Mouse (Mus musculus): Measurements from ENCODE around the gene Apc2.

Apc2 gene

DNA sequence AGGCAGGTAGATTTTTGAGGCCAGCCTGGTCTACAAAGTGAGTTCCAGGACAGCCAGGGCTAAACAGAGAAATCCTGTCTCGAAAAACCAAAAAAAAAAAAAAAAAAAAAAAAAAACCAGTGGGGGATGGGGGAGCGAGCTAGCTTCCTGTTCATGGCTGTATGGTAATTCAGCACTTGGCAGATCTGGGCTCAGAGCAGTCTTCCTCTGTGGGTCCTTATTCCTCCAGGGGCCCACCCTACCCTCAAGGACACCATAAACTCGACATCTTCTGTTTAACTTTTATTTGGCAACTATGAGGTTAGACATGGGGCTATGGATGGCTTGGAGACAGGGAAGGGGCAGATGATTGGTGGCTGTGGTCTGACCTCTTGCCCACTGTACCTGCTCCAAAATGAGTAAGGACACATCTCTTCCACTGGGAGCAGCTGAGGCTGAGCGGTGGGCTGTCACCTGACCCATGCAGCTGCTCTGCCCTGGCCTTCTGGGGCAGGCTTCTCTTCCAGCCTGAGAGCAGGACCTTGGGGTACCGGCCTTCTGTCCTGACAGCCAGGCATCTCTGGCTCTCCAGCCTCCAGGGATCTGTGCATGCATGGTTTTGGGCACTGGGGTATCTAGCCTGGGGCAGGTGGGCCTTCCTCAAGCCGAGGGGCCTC is 25.4 kb downstream of the Apc2 start:
- no peak for DNase-seq (ENCODE audit: low read depth, low spot score)

DNA sequence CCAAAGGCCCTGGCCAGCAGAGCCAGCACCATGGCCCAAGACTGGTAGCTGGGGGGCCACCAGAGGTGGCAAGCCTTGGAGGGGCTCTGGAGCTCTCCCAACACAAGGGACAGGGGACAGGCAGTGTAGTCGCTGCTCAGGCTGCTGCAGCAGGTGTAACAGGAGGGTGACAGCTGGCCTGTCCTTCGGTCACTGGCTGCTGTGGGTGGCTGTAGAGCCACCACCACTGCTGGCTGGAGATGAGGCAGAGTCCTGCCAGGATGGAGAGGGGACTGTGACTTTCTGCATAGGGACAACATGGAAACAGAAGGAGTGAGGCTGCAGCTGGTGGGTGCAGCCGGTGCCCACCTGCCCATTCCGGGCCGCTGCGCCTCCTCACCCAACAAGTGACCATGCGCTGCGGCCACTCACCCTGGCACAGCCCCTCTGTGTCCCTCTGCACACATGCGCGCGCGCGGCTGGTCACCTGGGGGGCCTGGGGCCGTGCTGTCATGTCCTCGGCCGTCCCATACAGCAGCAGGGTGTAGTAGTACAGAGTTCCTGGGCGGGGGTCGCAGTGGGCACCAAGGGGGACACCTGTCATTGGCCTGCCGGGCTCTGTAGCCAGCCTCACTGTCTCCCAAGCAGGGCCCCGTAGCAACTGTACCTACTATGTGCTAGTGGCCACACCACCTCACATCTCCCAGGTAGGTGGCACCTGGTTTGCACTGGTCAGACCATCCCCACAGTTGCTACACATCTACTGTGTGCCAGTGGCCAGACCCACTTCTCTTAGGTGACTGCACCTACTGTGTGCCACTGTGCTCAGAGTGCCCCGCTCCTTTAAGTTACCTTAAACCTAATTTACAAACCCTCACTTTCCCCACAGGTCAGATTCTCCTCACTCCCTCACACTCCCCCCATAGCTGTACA is 26.1 kb downstream of the Apc2 start:
- DNase-seq (ENCODE audit: low read depth, low spot score): no peak

DNA sequence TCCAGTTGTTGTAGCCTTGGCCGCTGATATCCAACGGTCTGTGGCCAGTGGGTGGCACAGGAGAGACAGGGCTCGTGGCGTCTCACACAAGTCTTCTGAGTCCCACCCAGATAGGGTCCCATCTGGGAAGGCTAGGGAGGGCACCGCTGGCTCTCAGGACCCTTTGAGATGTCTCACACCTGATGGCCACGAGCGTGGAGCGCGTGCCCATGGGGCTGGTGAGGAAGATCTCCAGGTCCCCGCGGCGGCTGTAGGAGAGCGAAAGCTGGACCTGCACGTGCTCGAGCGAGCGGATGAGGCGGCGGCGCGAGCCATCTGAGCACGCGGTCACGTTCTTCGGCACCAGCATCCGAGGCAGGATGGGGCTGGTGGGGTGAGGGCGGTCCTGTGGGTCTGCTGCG is 27.0 kb downstream of the Apc2 start:
- no peak for DNase-seq (ENCODE audit: low read depth, low spot score)

DNA sequence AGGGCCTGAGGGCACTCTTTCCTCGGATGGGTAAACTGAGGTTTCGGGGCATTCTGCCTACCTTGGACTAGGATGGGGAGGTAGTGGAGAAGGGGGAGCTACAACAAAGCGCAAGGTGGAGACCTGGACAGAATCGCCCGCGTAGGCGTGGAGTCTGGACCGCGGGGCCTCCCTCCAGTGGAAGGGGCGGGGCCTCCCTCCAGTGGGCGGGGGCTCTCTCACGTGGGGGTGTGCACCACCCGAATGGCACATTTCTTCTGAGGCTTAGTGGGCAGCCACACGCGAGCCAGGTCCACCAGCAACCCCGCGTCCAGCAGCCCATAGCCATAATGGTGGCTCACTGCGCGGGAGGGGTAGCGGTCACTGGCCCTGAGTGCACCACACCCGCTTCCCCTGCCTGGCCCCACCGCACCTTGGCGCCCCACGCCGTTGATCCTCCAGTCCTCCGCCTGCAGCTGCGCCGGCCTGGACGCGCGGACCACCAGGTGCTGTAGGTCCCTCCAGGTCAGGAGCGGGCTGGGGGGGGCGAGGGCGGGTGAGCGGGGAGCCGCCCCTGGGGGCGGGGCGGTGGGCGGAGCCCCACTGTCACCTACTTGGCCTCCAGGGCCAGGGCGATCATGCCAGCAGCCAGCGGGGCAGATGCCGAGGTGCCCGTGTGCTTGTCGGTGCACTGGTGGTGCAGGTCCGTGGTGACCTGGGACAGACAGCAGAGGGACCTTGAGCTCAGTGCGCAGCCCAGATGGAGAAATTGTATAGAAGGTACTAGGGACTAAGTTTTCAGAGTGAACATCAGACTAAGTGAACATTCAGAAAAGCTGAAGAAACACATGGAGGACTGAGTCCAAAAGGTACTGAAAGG is 27.7 kb downstream of the Apc2 start:
- DNase-seq (ENCODE audit: low read depth, low spot score): peak; percentile 62

DNA sequence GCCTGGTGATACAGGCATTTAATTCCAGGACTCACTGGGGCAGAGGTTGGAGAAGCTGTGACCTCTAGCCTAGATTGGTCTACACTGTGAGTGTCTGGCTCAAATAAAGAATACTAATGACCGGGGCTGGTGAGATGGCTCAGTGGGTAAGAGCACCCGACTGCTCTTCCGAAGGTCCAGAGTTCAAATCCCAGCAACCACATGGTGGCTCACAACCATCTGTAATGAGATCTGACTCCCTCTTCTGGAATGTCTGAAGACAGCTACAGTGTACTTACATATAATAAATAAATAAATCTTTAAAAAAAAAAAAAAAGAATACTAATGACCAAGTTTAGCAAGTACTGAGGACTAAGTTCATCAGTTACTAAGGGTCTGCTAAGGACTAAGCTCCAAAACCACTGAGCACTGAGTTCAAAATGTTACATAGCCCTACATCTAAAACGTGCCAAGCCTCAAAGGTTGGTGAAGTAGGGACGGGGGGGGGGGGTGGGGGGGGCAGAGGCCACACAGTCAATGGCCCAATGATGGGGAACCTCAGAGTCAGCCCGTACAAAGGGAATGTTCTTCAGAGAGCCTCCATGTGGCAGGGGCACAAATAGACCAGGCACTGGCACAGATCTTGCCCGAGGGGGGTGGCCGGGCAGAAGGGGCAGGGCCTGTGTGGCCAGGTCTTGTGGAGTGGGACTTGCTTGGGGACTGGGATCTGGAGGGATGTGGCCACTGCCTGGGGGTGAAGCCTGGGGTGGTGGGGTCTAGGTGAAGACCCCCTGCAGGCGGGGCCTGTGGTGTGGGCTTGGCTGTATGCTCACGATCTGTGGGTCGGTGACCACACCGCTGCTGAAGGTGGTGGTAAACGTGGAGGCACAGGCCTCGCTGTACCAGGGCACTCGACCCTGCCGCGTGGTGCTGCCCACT is 28.6 kb downstream of the Apc2 start:
- DNase-seq (ENCODE audit: low read depth, low spot score): no peak

DNA sequence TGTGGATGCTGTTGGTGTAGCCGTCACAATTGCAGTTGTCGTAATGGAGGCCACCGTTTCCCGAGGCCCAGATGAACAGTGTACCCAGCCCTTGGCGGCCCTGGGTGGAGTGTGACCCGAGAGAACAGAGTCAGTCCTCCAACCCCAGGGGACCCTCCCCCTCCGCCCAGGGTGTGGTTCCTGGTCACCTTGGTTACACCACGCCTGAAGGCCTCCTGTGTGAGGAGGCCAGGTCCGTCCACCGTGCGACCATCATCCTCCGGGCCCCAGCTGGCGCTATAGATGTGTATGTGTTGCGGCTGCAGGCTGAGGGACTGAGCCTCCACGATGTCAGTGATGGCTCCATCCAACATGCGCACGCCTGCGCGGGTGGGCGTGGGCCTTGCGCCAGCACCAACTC is 29.3 kb downstream of the Apc2 start:
- no peak for DNase-seq (ENCODE audit: low read depth, low spot score)

DNA sequence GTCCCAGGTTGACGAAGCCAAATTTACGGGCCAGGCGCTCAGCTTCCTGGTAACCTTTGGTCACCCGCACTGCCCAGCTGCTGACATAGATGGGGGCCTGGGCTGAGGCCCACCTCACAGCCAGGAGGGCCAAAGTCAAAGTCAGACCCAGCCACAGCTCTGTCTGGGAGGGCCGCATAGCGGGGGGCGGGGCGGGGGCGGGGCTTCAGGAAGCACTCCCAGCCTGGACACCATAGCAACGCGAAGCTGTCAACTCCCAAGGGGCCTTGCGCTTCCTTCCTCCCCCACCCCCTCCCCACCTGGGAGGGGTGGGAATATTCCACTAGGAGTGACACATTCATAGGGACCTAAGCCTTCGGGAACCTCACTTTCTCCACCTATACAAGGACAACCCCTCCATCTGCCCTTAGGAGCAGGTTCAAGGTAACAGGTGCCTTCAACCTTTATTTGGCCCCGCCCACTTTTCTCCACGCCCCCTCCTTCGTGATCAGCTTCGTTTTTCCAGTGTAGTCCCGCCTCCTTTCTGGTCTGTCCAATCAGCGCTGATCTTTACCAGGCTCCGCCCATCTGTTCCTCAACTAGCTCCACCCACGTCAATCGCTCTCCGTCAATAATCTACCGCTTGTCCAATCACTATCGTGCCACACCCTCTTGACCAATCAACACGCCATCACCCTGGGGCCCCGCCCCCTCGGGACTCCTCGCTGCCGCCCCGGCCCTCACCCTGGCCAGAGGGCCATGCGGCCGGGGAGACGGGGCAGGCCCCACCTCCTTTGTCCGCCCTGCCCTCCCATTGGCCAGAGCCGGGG is 33.7 kb downstream of the Apc2 start, which contains the start of the genes Pcsk4 and Reep6:
Gene Pcsk4, minus strand, starts transcription at position 226 of the 809 bp plus-strand sequence.
Gene Reep6, plus strand, starts transcription at position 681 of the 809 bp plus-strand sequence.
- peak; percentile 98 for DNase-seq (ENCODE audit: low read depth, low spot score)

DNA sequence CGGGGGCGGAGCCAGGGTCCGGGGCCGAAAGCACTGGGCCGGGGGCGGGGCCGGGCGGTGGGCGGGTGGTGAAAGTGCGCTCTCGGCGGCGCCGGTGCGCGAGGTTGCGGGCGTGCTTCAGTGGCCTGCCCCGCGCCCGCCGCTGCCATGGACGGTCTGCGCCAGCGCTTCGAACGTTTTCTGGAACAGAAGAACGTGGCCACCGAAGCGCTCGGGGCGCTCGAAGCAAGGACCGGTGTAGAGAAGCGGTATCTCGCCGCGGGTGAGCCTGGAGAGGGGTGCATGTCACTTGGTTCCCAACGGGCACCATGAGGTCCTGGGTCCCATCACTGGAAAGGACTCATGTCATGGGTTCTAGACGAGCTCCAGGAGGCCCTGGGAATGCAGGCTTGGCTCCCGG is 34.3 kb downstream of the Apc2 start:
- DNase-seq (ENCODE audit: low read depth, low spot score): no peak

DNA sequence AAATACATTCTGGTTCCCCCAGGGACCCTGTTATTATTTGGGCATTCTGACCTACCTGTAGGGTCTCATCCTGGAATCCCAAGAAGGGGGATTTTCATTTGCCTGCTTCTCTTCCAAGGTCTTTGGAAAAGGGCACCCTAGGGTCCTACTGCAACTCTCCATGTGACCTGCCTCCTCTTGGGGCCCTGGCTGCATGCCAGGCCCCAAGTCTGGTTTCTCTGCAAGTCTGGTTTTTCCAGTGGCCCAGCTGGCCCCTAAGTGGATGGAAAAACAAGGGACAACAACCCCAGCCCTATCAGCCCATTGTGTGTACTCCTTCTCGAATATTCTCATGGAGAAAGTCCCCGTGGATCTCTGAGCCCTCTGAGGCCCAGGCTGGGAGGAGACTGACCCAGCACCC is 35.1 kb downstream of the Apc2 start:
- no peak for DNase-seq (ENCODE audit: low read depth, low spot score)

DNA sequence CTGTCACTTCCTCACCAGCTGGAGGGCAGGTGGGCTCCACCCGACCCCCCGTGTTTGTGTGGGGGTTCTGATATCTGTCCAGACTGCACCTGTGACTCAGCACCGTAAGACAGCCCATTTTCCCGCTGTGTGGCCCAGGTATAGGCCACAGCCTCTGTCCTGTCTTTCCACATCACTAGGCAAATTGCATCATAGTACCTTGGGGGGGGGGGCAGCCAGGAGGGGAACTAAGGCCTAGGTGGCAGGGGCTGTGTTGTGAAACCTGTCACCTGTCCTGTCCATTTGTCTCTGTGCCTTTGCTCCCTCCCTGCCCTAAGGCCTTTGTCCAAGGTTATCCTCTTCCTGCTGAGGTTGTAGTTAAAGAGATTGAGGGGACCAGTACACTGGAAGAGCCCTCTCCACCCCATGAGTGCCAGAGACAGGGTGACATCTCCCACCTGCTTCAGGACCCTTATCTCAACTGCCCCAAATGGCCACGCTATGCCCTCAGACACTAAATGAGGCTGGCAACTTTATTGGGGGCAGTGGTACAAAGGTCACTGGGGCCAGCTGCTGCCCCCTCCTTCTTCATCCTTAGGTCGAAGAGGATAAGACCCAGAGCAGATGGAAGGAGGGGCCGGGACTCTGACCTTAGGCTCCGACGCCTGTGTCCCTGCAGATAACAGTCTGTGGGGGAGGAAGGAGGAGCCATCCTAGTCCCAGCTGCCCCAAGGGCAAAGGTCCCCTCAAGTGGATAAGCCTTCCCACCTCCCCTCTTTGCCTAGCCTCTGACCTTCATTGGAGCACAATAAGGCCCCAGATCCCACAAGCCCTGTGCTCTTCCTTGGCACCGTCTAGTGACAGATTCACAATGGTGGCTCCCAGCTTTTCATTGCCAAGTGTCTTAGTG is 36.1 kb downstream of the Apc2 start:
- peak; percentile 63 for DNase-seq (ENCODE audit: low read depth, low spot score)

DNA sequence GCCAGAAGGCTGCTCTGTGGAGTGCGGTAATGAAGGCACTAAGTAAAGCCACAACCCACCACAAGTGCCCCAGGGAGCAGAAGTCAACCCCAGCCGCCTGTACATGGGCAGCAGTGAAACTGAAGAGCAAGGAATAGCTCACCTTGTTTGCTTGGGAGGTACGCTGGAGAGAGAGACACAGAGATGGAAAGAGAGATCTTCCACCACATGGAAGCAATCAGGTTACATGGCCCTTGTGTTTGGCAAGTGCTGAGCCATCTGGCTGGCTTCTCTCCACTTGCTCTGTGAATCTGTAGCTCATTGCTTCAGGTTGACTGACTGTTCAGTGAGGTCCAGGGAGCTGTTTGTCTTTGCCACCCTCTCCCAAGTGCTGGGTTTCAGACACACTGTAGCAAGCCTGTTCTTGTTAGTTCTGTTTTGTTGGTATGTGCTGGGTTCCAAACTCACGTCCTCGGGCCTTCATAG is 36.8 kb downstream of the Apc2 start:
- DNase-seq (ENCODE audit: low read depth, low spot score): no peak

DNA sequence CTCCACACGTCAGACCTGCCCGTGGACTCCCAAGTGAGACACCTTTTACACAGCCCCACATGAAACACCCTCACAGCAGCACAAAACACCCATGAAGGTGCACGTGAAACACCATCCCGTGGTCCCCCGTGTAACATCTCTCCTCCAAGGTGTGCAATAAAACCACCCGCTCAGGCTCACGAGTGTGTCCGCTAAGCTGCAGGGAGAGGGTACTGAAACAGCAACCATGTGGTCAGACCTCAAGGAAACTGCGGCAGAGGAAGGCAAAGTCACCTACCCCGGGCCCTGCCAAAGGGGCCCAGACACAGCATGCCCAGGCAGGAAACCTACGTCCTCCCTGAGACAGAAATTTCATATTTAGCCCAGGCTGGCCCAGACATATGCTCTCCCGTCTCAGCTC is 40.5 kb downstream of the Apc2 start:
- no peak for DNase-seq (ENCODE audit: low read depth, low spot score)

DNA sequence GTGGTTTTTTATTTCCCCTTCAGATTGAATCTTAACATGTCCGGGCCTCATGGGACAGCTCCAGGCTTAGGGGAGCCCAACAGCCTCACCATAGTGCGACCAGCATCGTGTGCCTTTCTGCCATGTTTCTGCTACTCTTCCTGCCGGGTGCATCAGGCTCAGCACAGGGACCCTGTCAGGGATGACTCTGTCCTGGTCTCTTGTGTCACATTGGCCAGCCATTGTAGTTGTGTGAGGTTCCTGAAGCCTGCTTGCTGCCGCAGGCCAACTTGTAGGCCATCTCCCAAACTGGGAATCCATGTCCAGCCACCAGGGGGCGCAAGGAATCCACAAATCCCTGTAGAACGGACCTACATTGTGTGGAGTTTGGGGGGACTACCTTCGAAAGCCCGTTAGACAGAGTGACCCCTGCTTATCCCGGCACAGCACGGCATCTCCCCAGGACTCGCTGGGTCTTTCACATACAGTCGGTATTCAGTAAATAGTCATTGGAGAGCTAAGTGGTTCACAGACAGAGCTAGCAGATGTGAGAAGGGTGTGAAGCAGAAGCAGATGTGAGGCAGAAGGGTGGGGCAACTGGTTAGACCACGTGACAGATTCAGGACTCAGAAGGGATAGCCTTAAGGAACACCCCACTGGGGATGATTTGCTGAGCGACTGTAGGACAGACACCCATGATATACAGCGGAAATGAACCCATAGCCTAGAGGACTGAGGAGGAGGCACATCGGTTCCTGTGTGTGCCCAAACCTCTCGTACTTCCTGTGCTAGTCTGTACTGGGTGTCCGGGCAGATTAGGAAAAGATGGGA is 44.4 kb downstream of the Apc2 start:
- DNase-seq (ENCODE audit: low read depth, low spot score): peak; percentile 79

DNA sequence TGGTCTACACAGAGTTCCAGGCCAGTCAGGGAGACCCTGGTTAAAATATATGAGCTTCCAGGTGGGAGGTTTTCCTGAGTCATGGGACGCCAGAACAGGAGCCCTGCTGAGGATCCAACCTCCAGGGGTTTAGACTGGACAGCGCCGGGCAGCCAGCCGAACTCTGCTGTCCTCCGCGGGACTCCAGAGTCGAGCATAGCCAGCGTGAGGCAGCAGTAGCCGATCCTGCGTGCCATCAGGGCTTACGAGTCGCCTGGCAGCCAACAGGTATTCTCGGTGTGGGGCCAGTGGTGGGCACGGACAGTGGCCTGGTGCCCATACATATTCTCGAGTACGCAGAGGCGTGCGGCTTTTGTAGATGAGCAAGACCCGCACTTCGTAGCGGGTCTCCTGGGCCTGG is 45.2 kb downstream of the Apc2 start:
- no peak for DNase-seq (ENCODE audit: low read depth, low spot score)

DNA sequence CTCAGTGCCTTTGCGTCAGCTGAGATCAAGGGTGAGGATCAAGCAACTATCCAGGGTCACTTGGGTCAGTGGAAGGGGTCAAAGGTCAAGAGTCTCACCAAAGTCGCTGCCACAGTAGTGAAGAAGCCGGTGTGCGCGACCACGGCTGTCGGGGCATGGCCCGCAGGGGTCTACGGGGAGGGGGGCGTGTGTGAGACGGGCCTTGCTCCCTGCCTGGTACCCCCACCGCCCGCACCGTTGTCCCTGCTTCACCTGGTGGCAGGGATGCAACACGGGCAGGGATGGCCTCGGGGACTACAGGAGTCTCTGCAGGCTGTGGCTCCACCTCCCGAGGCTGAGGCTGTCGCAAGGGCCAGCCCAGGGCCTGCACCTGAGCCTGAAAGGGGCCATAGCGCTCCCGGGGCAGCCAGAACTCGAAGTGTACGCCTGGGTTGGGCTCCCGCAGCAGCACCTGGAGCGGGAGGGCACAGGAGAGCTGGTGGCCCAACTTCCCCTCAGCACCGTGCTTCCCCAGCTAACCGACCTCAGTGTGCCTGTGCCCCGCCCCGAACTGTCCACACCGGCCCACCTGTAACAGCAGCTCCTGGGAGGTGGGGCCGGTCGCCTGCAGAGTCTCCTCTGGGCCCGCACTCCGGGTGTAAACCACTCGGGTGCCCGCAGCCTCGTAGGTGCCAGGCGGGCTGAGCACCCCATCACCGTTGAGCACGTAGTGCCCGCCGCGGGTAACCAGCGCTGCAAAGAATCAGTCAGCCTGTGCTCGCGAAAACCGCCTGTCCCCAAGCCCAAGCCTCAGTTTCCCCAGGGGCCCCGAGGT is 45.9 kb downstream of the Apc2 start:
- DNase-seq (ENCODE audit: low read depth, low spot score): no peak

DNA sequence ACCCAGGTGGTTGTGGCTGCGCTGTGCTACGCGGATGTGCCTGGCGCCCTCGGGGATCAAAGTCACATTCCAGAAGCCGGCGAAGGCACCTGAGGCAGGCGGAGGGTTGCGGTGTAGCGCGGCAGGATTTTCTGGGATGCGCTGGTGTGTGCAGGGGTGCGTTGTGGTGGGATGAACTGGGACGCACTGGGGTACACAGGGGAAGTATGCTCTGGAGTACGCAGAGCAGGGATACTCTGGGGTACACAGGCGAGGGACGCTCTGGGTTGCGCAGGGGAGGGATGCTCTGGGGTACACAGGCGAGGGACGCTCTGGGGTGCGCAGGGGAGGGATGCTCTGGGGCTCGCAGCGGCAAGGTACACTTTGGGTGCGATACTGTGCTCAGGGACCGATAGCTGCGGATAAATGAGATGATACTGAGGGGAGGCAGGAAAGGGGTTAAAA is 46.5 kb downstream of the Apc2 start:
- DNase-seq (ENCODE audit: low read depth, low spot score): no peak

DNA sequence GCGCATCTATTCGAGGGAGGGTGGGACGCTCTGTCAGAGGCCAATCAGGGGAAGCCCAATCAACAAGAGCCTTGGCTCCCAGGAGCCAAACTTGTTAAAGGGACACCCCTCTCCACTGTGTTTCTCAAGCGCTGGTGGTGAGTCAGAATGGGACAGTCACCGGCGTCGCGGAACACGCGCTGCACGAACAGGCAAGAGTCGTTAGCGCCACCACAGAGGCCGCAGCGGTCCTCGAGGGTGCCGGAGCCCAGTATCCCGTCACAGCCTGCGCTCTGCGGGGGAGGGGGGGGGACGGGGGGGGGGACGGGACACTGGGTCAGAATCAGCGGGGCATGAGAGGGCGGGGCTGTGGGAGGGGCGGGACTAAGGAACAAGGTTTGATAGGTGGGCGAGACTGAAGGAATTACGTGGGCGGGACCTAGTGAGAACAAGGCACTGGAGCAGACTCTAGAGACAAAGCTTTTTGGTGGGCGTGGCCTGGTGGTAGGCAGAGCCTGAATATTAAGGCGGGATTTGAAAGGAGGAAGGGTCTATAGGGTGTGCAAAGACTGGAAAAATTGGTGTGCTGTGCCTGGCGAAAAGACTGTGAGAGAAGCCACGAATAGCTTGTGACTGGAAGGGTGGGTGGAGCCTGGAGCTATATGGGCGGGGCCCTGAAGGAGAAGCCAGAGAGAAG is 47.1 kb downstream of the Apc2 start:
- no peak for DNase-seq (ENCODE audit: low read depth, low spot score)
